Mouse (Mus musculus) E14TG2a.4 (cell line): ENCODE data around the gene Mvp.

ENCODE experiments used
- CTCF ChIP-seq: conservative IDR thresholded peaks from 2 replicates; pipeline ENCODE4 v1.5.1; 2014; ENCODE audit warnings: low read length
- POU5F1 ChIP-seq: IDR thresholded peaks from 2 replicates; pipeline ENCODE4 v1.6.1; 2014; ENCODE audit warnings: low read length, borderline replicate concordance

DNA sequence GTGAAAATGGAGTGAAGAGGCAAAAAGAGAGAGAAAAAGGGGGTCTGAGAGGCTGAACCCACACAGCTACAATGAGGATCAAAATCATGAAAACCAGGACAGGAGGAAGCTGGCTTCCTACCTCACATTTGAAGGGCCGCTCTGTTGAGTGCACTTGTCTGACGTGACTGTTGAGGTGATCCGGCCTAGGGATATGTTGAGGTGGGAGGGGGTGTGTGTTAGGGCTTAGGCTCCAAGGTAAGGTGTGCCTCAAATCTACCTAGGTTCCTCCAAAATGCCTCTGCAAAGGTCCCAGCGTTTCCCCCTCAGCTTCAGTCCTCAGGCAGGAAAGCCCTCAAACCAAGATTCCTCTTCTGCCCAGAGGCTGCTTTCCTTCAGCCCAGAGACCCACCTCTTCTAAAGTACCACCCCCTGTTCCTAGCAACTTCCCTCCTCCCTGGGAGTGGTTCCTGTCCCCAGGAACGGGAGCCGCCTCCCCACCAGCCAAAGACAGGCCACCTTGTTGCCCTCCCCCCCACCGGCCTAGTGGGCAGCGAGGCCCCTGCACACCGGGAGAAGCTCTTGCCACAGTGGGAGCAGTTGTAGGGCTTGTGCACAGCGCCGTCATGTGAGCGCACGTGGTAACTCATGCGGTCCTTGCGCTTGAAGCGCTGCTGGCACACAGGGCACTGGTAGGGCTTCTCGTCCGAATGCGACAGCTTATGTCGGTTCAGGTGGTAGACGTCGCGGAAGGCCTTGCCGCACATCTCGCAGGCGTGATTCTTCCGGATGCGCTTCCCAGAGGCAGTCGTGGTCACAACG is 10.5 kb upstream of the Mvp start:
- TF ChIP-seq CTCF (no peak; the same call in 1 of the 2 replicates), POU5F1 (no peak)
